Comparison of ENCODE assay signal across 8 mouse cellular contexts in the genomic region with DNA sequence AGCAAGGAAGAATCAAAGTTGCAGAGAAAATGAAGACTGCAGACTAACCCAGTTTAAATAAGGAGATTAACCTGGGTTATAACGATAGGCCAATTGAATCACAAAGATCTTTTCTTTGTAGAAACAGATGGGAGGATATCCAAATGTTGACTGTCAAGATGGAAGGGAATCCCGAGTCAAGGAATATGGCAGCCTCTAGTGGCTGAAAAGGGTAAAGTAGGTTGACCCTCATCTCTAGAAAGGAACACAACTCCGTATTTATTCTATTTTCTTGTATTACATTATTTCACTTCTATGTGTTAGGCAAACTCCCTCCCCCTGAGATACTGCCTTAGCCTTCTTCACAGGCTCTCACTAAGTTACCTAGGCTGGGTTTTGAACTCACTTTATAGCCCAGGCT.
DNase-seq lines count a peak whose midpoint lies in the region; ATAC-seq and TF ChIP-seq lines count a peak whose summit lies in the region.
"Had no signal": no experiment of that assay in that cellular context is flagged by ENCODE, and none has a peak within 500 bp of the region (broad histone marks: within the 10 kb centered on the region; RNA-seq: fewer than 3 reads in every experiment).

No protein-coding gene starts in this region.

- peak; percentile 37 for DNase-seq in kidney, adult 2 months
- DNase-seq in ES-CJ7 (ENCODE audit: low read depth, low spot score) (peak; percentile 21), ZHBTc4 (ENCODE audit: low read depth, low spot score) (peak; percentile 28)
- DNase-seq in heart, postnatal 36 days, result peak; percentile 1 to 3
- DNase-seq in frontal cortex, postnatal 25 days (ENCODE audit: low spot score in 2 of 2), result no peak
- no peak for DNase-seq in right cerebral cortex, adult 2 months (ENCODE audit: low spot score in 2 of 2)

- no peak overlapping the region for H3K4me2 ChIP-seq in kidney, embryonic 15.5 days
- H3K4me2 ChIP-seq: limb, embryonic 13.5 days had no signal

- no peak for TF ChIP-seq CTCF in kidney, adult 2 months (conservative IDR thresholded peaks at IDR 0.05; ENCODE audit: insufficient read depth, insufficient read length, low read depth, low read length)

- 18% methylated on average over 3 of the region's 3 CpGs for WGBS in kidney, adult 2 months
- WGBS in kidney, embryonic 15.5 days, result 28% methylated on average over 3 of the region's 3 CpGs

- TF ChIP-seq POLR2A in kidney, adult 2 months (IDR thresholded peaks at IDR 0.05; ENCODE audit: low read depth, low read length), result no peak

- H3K27me3 ChIP-seq in kidney, adult 2 months (replicated peaks; ENCODE audit: control insufficient read depth, insufficient read depth, low read length), result no peaks in the 10 kb centered on the region
- no peaks in the 10 kb centered on the region for H3K27me3 ChIP-seq in kidney, embryonic 15.5 days
- H3K27me3 ChIP-seq: limb, embryonic 13.5 days had no signal

- H3K9ac ChIP-seq in kidney, embryonic 15.5 days, result no peak overlapping the region
- H3K9ac ChIP-seq: limb, embryonic 13.5 days had no signal

- intact Hi-C loops in heart, postnatal 36 days (cut with DNase I), result loop anchor here (1.0 to 10.0 kb wide), 4 partner anchors 221 to 776 kb away; no protein-coding TSS in a partner anchor

- H3K4me1 ChIP-seq in kidney, adult 2 months (ENCODE audit: control insufficient read depth, insufficient read depth, low read length), result 0 out of 2 replicates have a peak, but pooled peaks cover 3% of the 10 kb centered on the region
- H3K4me1 ChIP-seq in kidney, embryonic 15.5 days, result no peaks in the 10 kb centered on the region
- H3K4me1 ChIP-seq: limb, embryonic 13.5 days had no signal

- no peaks in the 10 kb centered on the region for H3K36me3 ChIP-seq in kidney, adult 2 months (ENCODE audit: control insufficient read depth, insufficient read depth, low read length)
- H3K36me3 ChIP-seq in kidney, embryonic 15.5 days, result no peaks in the 10 kb centered on the region
- H3K36me3 ChIP-seq: limb, embryonic 13.5 days had no signal

- no peaks in the 10 kb centered on the region for H3K9me3 ChIP-seq in kidney, embryonic 15.5 days (replicated peaks)
- H3K9me3 ChIP-seq: limb, embryonic 13.5 days had no signal

- no peak for ATAC-seq in kidney, embryonic 15.5 days (replicated peaks; ENCODE audit: low FRiP score)

- H3K4me3 ChIP-seq in kidney, adult 2 months (ENCODE audit: insufficient read depth, low read depth, low read length), result no peak overlapping the region
- H3K4me3 ChIP-seq in kidney, embryonic 15.5 days (replicated peaks), result no peak overlapping the region
- H3K4me3 ChIP-seq: limb, embryonic 13.5 days had no signal

- no peak overlapping the region for H3K27ac ChIP-seq in kidney, adult 2 months (ENCODE audit: insufficient read depth, low read depth, low read length)
- no peak overlapping the region for H3K27ac ChIP-seq in kidney, embryonic 15.5 days
- H3K27ac ChIP-seq: limb, embryonic 13.5 days had no signal

Comparison
In these comparisons a context has a peak if more than half of its experiments do, and no peak if none do; other contexts are left out.
1. DNase-seq: peak in kidney, adult 2 months (single experiment), ES-CJ7 (single experiment), ZHBTc4 (single experiment) and heart, postnatal 36 days (2 of 2); none in frontal cortex, postnatal 25 days (0 of 2) and right cerebral cortex, adult 2 months (0 of 2).